Mouse (Mus musculus) lung, embryonic 16.5 days (tissue): ENCODE measurements around the gene Rec114. TPM values are rescaled to one million over a fixed set of nuclear protein-coding genes. Genes with fewer than 3 reads are reported as not detected.

ENCODE experiments used
- polyA plus RNA-seq: library from polyadenylated mRNA; unstranded; fragments of >200 nt; fragmentation: Nextera tagmentation; extraction: Ambion mirVana; gene quantifications from 2 replicates; pipeline ENCODE4 v1.2.1, GENCODE M21; 2015

The Rec114 gene
- polyA plus RNA-seq, 1 experiment from 2014 or later, result 2.5 TPM

Other genes with a start within 250 kb of the Rec114 start
- 33.0 and 41.2 TPM in 2 replicates for gene Cd276, start 188.5 kb downstream of the Rec114 start, polyA plus RNA-seq
- gene Nptn, start 161.7 kb downstream of the Rec114 start, polyA plus RNA-seq, result 134 and 142 TPM in 2 replicates
- gene Hcn4, start 79.4 kb upstream of the Rec114 start, polyA plus RNA-seq, result 0.19 and 0.21 TPM in 2 replicates